Mouse (Mus musculus) G1E-ER4 (cell line): ENCODE data around the gene Olfr164. TPM values are rescaled to one million over a fixed set of nuclear protein-coding genes. Genes with fewer than 3 reads are reported as not detected.

Experiments used
- GATA1 ChIP-seq: IDR thresholded peaks from one replicate; pipeline ENCODE4 v1.8.0; 2012; ENCODE audit warnings: low read length, inconsistent platforms
- polyA plus RNA-seq: library from polyadenylated mRNA; stranded (reverse); fragments of >175 nt; gene quantifications from 2 replicates; pipeline ENCODE4 v1.2.3, GENCODE M21; 2012

The Olfr164 gene
- polyA plus RNA-seq, result not detected in 2 replicates

DNA sequence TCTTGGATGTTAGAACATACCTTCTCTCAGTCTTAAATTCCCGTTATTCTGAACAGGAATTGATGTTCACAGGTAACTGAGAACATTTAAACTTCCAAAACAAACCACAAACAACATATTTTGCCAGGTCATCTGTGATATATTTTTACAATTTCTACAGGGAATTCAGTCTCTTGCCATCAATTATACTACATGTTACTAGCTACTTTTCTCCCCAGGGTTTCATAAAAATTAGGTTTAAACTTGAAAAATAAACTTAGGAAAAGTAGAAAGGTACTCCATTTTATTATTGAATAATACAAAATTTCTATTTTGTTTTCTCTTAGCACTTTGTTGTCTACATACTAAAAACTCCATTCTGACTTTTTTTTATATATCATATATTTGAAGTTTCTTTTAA is at the start of gene Olfr164:
Gene Olfr164, minus strand, starts transcription at position 101 of the 400 bp plus-strand sequence.
- TF ChIP-seq GATA1, result no peak

DNA sequence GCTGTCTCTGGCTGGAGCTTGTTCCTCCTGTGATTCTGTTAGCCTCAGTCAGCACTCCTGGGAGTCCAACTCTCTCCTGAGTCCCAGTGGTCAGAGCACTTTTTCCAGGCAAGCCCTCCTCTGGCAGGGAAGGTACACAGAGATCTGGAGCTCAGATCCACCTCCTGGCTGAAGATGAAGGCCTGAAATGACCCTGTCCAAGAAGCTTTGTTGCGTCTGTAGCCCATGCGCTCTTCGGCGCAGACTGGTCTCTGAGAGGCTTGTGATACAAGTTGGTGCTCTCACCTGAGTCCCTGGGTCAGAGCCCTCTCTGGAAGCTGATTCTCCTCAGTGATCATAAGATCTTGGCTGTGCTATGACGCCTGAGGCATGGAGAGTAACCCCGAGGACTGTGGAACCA is 35.2 kb upstream of the Olfr164 start:
- TF ChIP-seq GATA1, result no peak

DNA sequence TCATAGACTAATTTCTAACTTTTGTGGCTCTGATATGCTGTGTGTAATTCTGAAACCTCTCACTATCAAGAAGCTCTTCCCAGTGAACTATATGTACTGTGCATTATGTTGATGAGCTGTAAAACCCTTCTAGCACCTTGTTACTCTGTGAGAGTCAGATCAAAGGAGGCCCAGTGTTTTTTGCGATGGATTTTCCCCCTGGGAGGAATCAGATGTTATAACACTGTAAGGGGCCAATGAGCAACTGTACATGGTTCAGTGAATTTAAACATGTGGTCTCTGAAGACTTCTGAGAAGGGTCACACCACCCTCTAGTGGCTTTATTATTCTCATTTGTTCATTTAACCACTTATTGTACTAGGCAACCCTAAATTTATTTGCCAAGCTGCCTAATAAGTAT is 50.6 kb downstream of the Olfr164 start:
- TF ChIP-seq GATA1, result no peak

DNA sequence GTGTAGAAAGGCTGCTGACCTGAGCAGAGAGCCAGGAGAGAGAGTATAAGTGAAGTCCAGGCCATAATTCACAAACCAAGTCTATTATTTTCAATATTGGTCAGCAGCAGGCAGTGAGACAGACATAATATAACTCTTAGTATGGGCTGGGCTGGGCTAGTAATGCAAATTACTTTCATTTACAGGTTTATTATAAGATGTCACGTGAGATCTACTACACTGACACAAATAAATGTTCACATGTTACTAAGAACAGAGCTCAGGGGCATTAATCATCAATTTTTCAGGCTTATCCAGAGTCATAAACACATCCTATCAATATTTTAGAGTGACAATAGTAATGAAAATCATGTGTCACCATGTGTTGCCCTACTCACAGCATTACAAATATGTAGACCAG is 53.1 kb downstream of the Olfr164 start:
- no peak for TF ChIP-seq GATA1

DNA sequence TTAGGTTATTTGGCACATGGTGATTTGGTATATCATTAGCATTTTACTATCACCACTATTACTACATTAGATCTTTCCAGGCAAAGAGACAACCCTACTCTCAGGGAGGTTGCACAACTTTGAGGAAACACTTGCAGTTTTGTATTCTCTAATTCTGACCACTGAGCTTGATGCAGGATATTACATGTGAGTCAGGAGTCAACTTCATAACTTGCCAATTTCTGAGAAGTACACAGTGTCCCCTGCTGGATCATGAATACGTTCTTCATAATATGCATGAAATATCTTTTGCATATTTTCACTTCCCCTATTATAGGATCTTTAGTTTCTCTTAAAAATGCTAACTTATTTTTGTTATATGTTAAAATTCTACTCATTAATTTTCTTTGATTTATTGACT is 68.0 kb downstream of the Olfr164 start:
- TF ChIP-seq GATA1, result no peak

DNA sequence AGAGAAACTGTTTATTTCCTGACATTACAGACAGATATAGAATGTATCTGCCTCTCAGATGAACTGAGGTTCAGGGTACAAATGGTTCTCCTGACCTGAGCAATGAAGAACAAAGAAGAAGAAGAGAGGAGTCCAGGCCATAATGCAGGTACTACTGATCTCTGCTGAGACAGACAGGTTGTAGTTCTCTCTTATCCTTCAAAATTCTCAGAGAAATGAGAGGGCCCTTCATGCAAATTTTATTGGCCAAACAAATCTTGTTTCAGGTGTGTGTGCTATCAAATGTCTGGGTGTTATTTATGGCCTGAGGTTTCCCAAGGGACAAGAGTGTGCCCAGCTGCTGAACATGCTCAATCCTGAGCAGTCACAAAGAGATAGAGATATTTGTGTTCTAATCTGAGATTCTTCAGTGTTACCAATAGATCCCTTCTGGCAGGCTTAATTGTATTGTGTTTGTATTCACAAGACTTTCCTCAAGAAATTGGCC is 72.3 kb downstream of the Olfr164 start:
- no peak for TF ChIP-seq GATA1

DNA sequence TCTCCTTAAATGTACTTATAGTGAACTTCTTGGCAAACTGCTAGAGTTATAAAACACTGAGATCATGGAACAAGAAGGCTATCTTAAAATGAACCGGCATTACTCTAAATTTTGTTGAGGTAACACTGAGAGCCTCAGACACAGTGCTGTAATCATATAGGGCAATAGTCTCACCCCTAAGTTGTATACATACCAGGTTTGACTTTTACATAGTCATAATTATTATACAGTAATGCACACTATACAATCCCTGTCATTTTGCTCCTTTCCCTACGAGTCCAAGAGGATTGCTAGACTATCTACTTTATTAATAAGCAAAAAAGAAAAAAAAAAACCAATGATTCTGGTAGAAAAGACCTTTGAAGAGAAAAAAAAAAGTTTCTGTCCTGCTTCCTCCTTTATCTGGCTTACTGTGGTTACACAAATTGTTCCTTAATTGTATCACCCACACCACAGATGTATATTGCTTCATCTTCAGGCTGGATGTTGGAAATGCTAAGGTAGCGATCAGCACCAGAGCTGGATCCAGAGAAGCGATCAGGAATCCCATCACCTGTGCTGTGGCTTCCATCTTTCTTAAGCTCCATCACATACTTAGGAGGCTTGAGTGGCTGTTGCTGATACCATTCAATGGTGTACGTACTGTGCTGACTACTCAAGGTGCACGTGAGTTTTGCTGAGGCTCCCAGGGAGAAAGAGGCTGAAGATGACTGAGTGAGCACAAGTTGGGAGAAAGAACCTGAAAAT is 72.9 kb downstream of the Olfr164 start:
- TF ChIP-seq GATA1, result no peak

DNA sequence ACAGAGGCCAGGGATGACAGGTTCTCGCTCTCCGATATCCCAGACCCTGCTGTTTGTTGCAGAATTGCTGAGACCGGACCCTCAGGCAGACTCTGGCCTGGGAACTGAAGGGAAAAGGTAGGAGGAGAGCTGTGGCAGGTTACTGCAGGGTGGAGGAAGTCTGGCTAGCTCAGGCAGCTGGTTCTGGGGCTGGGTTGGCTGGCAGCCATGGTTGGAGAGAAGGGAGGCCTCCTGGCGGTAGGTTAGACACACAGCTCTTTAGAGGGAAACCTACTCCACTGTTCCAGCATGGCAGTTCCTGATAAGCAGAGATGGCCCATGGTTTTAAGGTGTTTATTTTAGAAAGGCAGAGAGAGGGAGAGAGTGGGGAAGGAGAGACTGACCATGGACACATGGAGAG is 77.1 kb downstream of the Olfr164 start:
- no peak for TF ChIP-seq GATA1

Other genes with a start within 250 kb of the Olfr164 start
- gene Olfr165, start 109.1 kb upstream of the Olfr164 start, polyA plus RNA-seq, result not detected in 2 replicates
- not detected in 2 replicates for gene Olfr166, start 169.6 kb upstream of the Olfr164 start, polyA plus RNA-seq
- not detected in 2 replicates for gene Olfr167, start 208.2 kb upstream of the Olfr164 start, polyA plus RNA-seq
- not detected in 2 replicates for gene Olfr168, start 221.5 kb upstream of the Olfr164 start, polyA plus RNA-seq